Mouse (Mus musculus): ENCODE results near the gene Gnb4. TPM values are rescaled to one million over a fixed set of nuclear protein-coding genes. Genes with fewer than 3 reads are reported as not detected.

Gnb4 gene
- total RNA-seq, 2 experiments from 2014 or later = 43.7 to 44.9 TPM

DNA sequence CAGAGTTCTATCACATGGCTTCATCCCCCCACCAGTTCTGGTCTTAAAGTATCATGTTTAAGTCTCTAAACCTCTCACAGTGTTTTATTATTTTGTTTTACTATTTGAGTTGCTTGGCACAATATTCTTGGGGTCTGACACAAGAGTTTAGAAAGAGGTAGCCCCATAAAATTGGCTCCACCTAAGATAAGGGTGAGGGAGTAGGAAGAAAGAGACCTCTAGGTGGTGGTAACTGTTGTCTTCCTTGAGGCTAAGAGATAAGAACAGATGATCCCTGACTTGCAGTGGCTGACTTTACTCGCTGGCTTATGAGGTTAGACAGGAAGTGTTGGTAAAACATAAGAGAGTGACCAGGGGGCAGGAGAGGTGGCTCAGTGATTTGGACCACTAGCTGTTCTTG lies 80.7 kb downstream of the Gnb4 start:
- no peak for DNase-seq (ENCODE audit: low spot score in 2 of 2)
- intact Hi-C loops (cut with DNase I) = no loop called here

Other genes with a start within 250 kb of the Gnb4 start
- 10 to 100 TPM; 60.9 to 61.6 TPM for gene Pik3ca, start 218.9 kb downstream of the Gnb4 start, total RNA-seq (2021)
- under 1 TPM; 0.17 to 0.39 TPM for gene Kcnmb3, start 124.4 kb downstream of the Gnb4 start, total RNA-seq (2021)
- 10 to 100 TPM; 33.1 to 39.1 TPM for gene Zfp639, start 106.3 kb downstream of the Gnb4 start, total RNA-seq (2021)
- gene Mfn1, start 87.1 kb downstream of the Gnb4 start, total RNA-seq (2021) = 100 to 1,000 TPM in 1 of 2 experiments, 10 to 100 TPM in 1; 96.7 to 124 TPM
- 10 to 100 TPM; 16.6 to 18.0 TPM for gene Actl6a, start 89.7 kb upstream of the Gnb4 start, total RNA-seq (2021)
- 100 to 1,000 TPM; 201 to 202 TPM for gene Ndufb5, start 120.4 kb upstream of the Gnb4 start, total RNA-seq (2021)
- 10 to 100 TPM; 21.4 to 23.4 TPM for gene Mrpl47, start 121.0 kb upstream of the Gnb4 start, total RNA-seq (2021)
- gene Usp13, start 201.0 kb upstream of the Gnb4 start, total RNA-seq (2021) = 10 to 100 TPM; 30.5 to 34.6 TPM

Data from left cerebral cortex, postnatal 36 days (tissue).